Mouse (Mus musculus): ENCODE results near the gene Dcaf11.

DNA sequence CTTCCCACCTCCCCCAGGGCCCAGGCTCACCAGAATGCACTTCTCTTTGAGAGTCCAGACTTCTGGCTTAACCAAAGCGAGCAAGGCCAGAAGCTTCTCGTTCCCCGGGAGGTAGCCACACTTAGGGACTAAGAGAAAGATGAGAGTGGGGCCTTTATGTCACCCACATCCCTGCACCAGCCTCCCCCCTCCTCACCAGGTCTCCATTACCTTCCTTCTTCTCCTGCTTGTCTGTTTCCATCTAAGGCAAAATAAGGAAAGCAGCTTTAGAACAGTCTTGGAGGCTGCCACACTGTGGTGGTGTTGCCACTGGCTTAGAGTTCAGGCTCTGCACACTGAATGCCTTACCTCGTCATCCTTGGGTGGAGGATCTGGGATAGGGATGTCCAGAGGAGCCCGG lies 29.5 kb downstream of the Dcaf11 start:
- no peak for TF ChIP-seq CTCF (conservative IDR thresholded peaks at IDR 0.05; ENCODE audit: insufficient read depth, insufficient read length, low read depth, low read length)
- TF ChIP-seq POLR2A (IDR thresholded peaks at IDR 0.05; ENCODE audit: low read depth, low read length), result no peak

Data from kidney, adult 2 months (tissue).